Mouse (Mus musculus) stomach, postnatal 0 days (tissue): ENCODE measurements at regions not wholly inside any gene's neighbourhood (a gene's known extent, or its start where the extent isn't known, plus 50 kb on each side); places are given as distances from the start of the nearest gene placed in this dataset.

Experiments
- CTCF ChIP-seq: IDR thresholded peaks from 2 replicates; pipeline ENCODE4 v1.5.1; 2016; ENCODE audit warnings: antibody characterized with exemption, low read depth, mild to moderate bottlenecking, moderate library complexity
- EP300 ChIP-seq: optimal IDR thresholded peaks from 2 replicates; pipeline ENCODE3; 2016; ENCODE audit warnings: antibody characterized with exemption

DNA sequence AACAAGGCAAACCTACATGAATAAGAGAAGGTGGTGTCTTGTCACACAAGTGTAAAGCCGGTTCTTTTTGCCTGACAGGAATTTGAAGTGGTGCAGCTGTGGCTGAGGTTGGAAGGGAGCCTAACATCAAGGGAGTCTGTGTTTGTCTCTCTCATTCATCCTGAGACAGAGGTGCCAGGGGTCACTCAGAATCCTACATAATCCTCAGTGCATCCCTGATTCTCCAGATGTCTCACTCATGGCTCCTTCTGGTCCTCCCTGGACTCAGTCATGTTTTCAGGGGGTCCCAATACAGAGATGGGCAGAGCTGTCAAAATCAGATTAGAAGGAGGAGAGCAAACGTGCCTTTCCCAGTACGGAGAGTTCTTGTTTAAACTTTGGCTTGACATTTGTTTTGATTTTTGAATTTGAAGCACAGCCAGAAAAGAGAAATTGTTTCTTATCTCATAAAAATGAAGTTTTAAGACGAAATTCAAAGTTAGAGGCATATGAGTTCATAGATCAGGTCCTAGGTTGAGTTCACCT lies 451.8 kb downstream of the Shisa9 start:
- TF ChIP-seq CTCF (no peak), EP300 (no peak)
